Mouse (Mus musculus): ENCODE results near the gene Gucd1.
A peak's percentile ranks its signal among the peaks of the same experiment; 100 is the strongest.

GRCm38 (mm10) chr10:75517073-75517757, 557 bp downstream of the Gucd1 start, which contains the start of gene Snrpd3:
- TF ChIP-seq POLR2A (IDR thresholded peaks at IDR 0.05; ENCODE audit: borderline replicate concordance, control insufficient read depth, low read depth, low read length) = peak; percentile 95
- no peak for TF ChIP-seq CTCF (IDR thresholded peaks at IDR 0.05; ENCODE audit: control insufficient read depth, insufficient read depth, low read length)
